Mouse (Mus musculus) testis, adult 2 months (tissue): ENCODE results near the gene Gm20696.

ENCODE experiments used
- CTCF ChIP-seq: fragments of 200-500 bp; IDR thresholded peaks from 2 replicates; pipeline ENCODE4 v1.5.1; 2012; ENCODE audit warnings: low read depth, mild to moderate bottlenecking, inconsistent platforms, low read length, moderate library complexity; ENCODE audit not compliant: control insufficient read depth, insufficient read depth, insufficient replicate concordance
- POLR2A ChIP-seq: fragments of 200-500 bp; IDR thresholded peaks from 2 replicates; pipeline ENCODE4 v1.6.1; 2012; ENCODE audit warnings: low read depth, mild to moderate bottlenecking, inconsistent platforms, low read length, moderate library complexity; ENCODE audit not compliant: control insufficient read depth

- TF ChIP-seq CTCF (no peak), POLR2A (no peak)
Observed at GRCm38 (mm10) chr6:99564766-99565165, 101.8 kb downstream of the Gm20696 start.
